Mouse (Mus musculus) forebrain, embryonic 13.5 days (tissue): ENCODE results near the gene Rnf41. TPM values are rescaled to one million over a fixed set of nuclear protein-coding genes. Genes with fewer than 3 reads are reported as not detected.

Experiments
- ATAC-seq: fragments of 200-750 bp; cut with Nextera tagmentation; 2 replicates; pipeline ENCODE4 v1.8.0; 2017
- H3K27ac ChIP-seq: fragments of 300-500 bp; sonication (generic); 2 replicates; pipeline ENCODE4 v1.5.1; 2015; ENCODE audit warnings: inconsistent platforms, mild to moderate bottlenecking, moderate library complexity
- H3K27me3 ChIP-seq: fragments of 300-500 bp; sonication (generic); 2 replicates; pipeline ENCODE4 v1.6.1; 2015; ENCODE audit warnings: mild to moderate bottlenecking, inconsistent platforms
- H3K36me3 ChIP-seq: fragments of 300-500 bp; sonication (generic); 2 replicates; pipeline ENCODE4 v1.6.1; 2015; ENCODE audit warnings: mild to moderate bottlenecking, inconsistent platforms; ENCODE audit not compliant: poor library complexity, severe bottlenecking
- H3K4me1 ChIP-seq: fragments of 300-500 bp; sonication (generic); 2 replicates; pipeline ENCODE4 v1.6.1; 2015; ENCODE audit warnings: inconsistent platforms
- H3K4me2 ChIP-seq: fragments of 300-500 bp; sonication (generic); 2 replicates; pipeline ENCODE4 v1.6.1; 2015; ENCODE audit warnings: inconsistent platforms, mild to moderate bottlenecking, moderate library complexity
- H3K4me3 ChIP-seq: fragments of 300-500 bp; sonication (generic); 2 replicates; pipeline ENCODE4 v1.5.1; 2015; ENCODE audit warnings: mild to moderate bottlenecking, inconsistent platforms
- H3K9ac ChIP-seq: fragments of 300-500 bp; sonication (generic); 2 replicates; pipeline ENCODE4 v1.6.1; 2015; ENCODE audit warnings: mild to moderate bottlenecking, inconsistent platforms
- H3K9me3 ChIP-seq: fragments of 300-500 bp; sonication (generic); replicated peaks from 2 replicates; pipeline ENCODE4 v1.6.1; 2016; ENCODE audit warnings: inconsistent platforms
- WGBS: fragments of 180-500 bp; shearing (Covaris S2); methylation state at CpG from one replicate; pipeline ENCODE4 v1.1.7; 2015; 5-methylcytosine and 5-hydroxymethylcytosine counted together
- polyA plus RNA-seq: library from polyadenylated mRNA; unstranded; fragments of >200 nt; fragmentation: Nextera tagmentation; extraction: Ambion mirVana; gene quantifications from 2 replicates; pipeline ENCODE4 v1.2.1, GENCODE M21; 2015

Rnf41 gene
- polyA plus RNA-seq, 1 experiment from 2014 or later: 76.4 TPM

DNA sequence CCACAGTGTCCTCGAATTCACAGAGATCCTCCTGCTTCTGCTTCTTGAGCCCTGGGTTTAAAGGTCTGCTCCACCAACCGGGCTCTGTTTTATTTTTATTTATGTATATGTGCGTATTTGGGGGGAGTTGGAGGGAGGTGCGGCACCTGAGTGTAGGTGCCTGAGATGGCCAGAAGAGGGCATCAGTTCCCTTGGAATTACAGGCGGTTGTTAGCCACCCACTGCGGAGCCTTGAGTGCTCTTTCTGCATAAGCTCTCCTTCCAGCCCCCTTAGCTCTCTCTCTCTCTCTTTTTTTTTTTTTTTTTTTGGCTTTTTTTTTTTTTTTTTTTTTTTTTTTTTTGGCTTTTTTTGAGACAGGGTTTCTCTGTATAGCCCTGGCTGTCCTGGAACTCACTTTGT, 37.1 kb upstream of the Rnf41 start:
- no peak overlapping the region for H3K4me2 ChIP-seq
- H3K27ac ChIP-seq: no peak overlapping the region
- H3K9ac ChIP-seq: no peak overlapping the region
- WGBS: 77% methylated on average over 6 of the region's 6 CpGs
- no peaks in the 10 kb centered on the region for H3K27me3 ChIP-seq
- H3K9me3 ChIP-seq: no peaks in the 10 kb centered on the region
- no peak overlapping the region for H3K4me3 ChIP-seq
- peaks cover 30% of the 10 kb centered on the region for H3K4me1 ChIP-seq
- no peak for ATAC-seq
- peaks cover 10% of the 10 kb centered on the region for H3K36me3 ChIP-seq

GRCm38 (mm10) chr10:128376099-128376454, 35.4 kb upstream of the Rnf41 start:
- H3K9me3 ChIP-seq: no peaks in the 10 kb centered on the region
- peaks cover 27% of the 10 kb centered on the region for H3K36me3 ChIP-seq
- peak overlapping the region; percentile 97 for H3K4me3 ChIP-seq
- ATAC-seq: no peak
- peak overlapping the region; percentile 75 for H3K4me2 ChIP-seq
- H3K27me3 ChIP-seq: no peaks in the 10 kb centered on the region
- peak overlapping the region; percentile 99 for H3K9ac ChIP-seq
- 34% methylated on average over 4 of the region's 4 CpGs for WGBS
- H3K4me1 ChIP-seq: peaks cover 27% of the 10 kb centered on the region
- peak overlapping the region; percentile 94 for H3K27ac ChIP-seq

GRCm38 (mm10) chr10:128376455-128377211, 34.8 kb upstream of the Rnf41 start, which contains the start of gene Ankrd52:
TSS of gene Ankrd52 (plus strand) at chr10:128377115.
- H3K36me3 ChIP-seq: peaks cover 32% of the 10 kb centered on the region
- peak; percentile 93 for ATAC-seq
- peak within 1 kb of the TSS; percentile 94 for H3K27ac ChIP-seq
- H3K27me3 ChIP-seq: no peaks in the 10 kb centered on the region
- under 1% methylated on average over 56 of the region's 73 CpGs for WGBS
- peaks cover 27% of the 10 kb centered on the region for H3K4me1 ChIP-seq
- peak within 1 kb of the TSS; percentile 75 for H3K4me2 ChIP-seq
- H3K9ac ChIP-seq: peak within 1 kb of the TSS; percentile 99
- no peaks in the 10 kb centered on the region for H3K9me3 ChIP-seq
- H3K4me3 ChIP-seq: peak within 1 kb of the TSS; percentile 97

- peak overlapping the region; percentile 75 for H3K4me2 ChIP-seq
- H3K9me3 ChIP-seq: no peaks in the 10 kb centered on the region
- under 1% methylated on average over 31 of the region's 47 CpGs for WGBS
- H3K27me3 ChIP-seq: no peaks in the 10 kb centered on the region
- peaks cover 40% of the 10 kb centered on the region for H3K36me3 ChIP-seq
- H3K4me3 ChIP-seq: peak overlapping the region; percentile 97
- peak overlapping the region; percentile 99 for H3K9ac ChIP-seq
- peak; percentile 52 for ATAC-seq
- H3K27ac ChIP-seq: peak overlapping the region; percentile 94
- H3K4me1 ChIP-seq: peaks cover 27% of the 10 kb centered on the region
These were observed 34.1 kb upstream of the Rnf41 start for GRCm38 (mm10) chr10:128377222-128377939.

GRCm38 (mm10) chr10:128377940-128378448, 33.5 kb upstream of the Rnf41 start:
- H3K9ac ChIP-seq: peak overlapping the region; percentile 99
- H3K4me2 ChIP-seq: peak overlapping the region; percentile 75
- WGBS: 49% methylated on average over 14 of the region's 14 CpGs
- H3K4me1 ChIP-seq: peaks cover 27% of the 10 kb centered on the region
- H3K9me3 ChIP-seq: no peaks in the 10 kb centered on the region
- H3K4me3 ChIP-seq: peak overlapping the region; percentile 97
- H3K36me3 ChIP-seq: peaks cover 46% of the 10 kb centered on the region
- no peak for ATAC-seq
- H3K27me3 ChIP-seq: no peaks in the 10 kb centered on the region
- H3K27ac ChIP-seq: peak overlapping the region; percentile 94

GRCm38 (mm10) chr10:128378462-128378861, 33.0 kb upstream of the Rnf41 start:
- WGBS: 70% methylated on average over 3 of the region's 3 CpGs
- H3K9ac ChIP-seq: peak overlapping the region; percentile 99
- peaks cover 50% of the 10 kb centered on the region for H3K36me3 ChIP-seq
- H3K4me2 ChIP-seq: peak overlapping the region; percentile 75
- peaks cover 27% of the 10 kb centered on the region for H3K4me1 ChIP-seq
- peak overlapping the region; percentile 97 for H3K4me3 ChIP-seq
- H3K27ac ChIP-seq: no peak overlapping the region
- no peaks in the 10 kb centered on the region for H3K27me3 ChIP-seq
- H3K9me3 ChIP-seq: no peaks in the 10 kb centered on the region
- ATAC-seq: no peak

GRCm38 (mm10) chr10:128379260-128379659, 32.2 kb upstream of the Rnf41 start:
- ATAC-seq: no peak
- peak overlapping the region; percentile 22; the same call in 1 of the 2 replicates for H3K9ac ChIP-seq
- H3K36me3 ChIP-seq: peaks cover 58% of the 10 kb centered on the region
- H3K4me2 ChIP-seq: no peak overlapping the region
- H3K4me3 ChIP-seq: no peak overlapping the region
- H3K27me3 ChIP-seq: no peaks in the 10 kb centered on the region
- no peak overlapping the region for H3K27ac ChIP-seq
- WGBS: 95% methylated on average over 7 of the region's 7 CpGs
- H3K9me3 ChIP-seq: no peaks in the 10 kb centered on the region
- peaks cover 27% of the 10 kb centered on the region for H3K4me1 ChIP-seq

GRCm38 (mm10) chr10:128380565-128380964, 30.9 kb upstream of the Rnf41 start:
- Histone ChIP-seq H3K9ac (no peak overlapping the region), H3K27ac (no peak overlapping the region), H3K4me1 (peaks cover 27% of the 10 kb centered on the region), H3K4me2 (no peak overlapping the region), H3K9me3 (no peaks in the 10 kb centered on the region), H3K36me3 (peaks cover 71% of the 10 kb centered on the region), H3K27me3 (no peaks in the 10 kb centered on the region), H3K4me3 (no peak overlapping the region)
- no peak for ATAC-seq
- WGBS: 91% methylated on average over 5 of the region's 5 CpGs

- no peaks in the 10 kb centered on the region for H3K9me3 ChIP-seq
- no peak overlapping the region for H3K9ac ChIP-seq
- peaks cover 20% of the 10 kb centered on the region for H3K4me1 ChIP-seq
- peaks cover 91% of the 10 kb centered on the region for H3K36me3 ChIP-seq
- H3K4me2 ChIP-seq: no peak overlapping the region
- no peak for ATAC-seq
- H3K4me3 ChIP-seq: no peak overlapping the region
- no peaks in the 10 kb centered on the region for H3K27me3 ChIP-seq
- 90% methylated on average over 8 of the region's 8 CpGs for WGBS
- H3K27ac ChIP-seq: no peak overlapping the region
These were observed 29.0 kb upstream of the Rnf41 start for GRCm38 (mm10) chr10:128382482-128382881.

- H3K27ac ChIP-seq: no peak overlapping the region
- no peaks in the 10 kb centered on the region for H3K9me3 ChIP-seq
- peaks cover 100% of the 10 kb centered on the region for H3K36me3 ChIP-seq
- H3K9ac ChIP-seq: peak overlapping the region; percentile 21; the same call in 1 of the 2 replicates
- H3K4me3 ChIP-seq: no peak overlapping the region
- 93% methylated on average over 7 of the region's 7 CpGs for WGBS
- ATAC-seq: no peak
- H3K4me2 ChIP-seq: no peak overlapping the region
- H3K27me3 ChIP-seq: no peaks in the 10 kb centered on the region
- no peaks in the 10 kb centered on the region for H3K4me1 ChIP-seq
These were observed 25.6 kb upstream of the Rnf41 start for GRCm38 (mm10) chr10:128385902-128386301.

- Histone ChIP-seq H3K4me1 (peaks cover 8% of the 10 kb centered on the region), H3K9me3 (no peaks in the 10 kb centered on the region), H3K9ac (no peak overlapping the region), H3K27ac (no peak overlapping the region), H3K4me2 (no peak overlapping the region), H3K36me3 (peaks cover 100% of the 10 kb centered on the region), H3K4me3 (no peak overlapping the region), H3K27me3 (no peaks in the 10 kb centered on the region)
- 89% methylated on average over 14 of the region's 14 CpGs for WGBS
- no peak for ATAC-seq
These were observed 22.5 kb upstream of the Rnf41 start for GRCm38 (mm10) chr10:128388941-128389340.

DNA sequence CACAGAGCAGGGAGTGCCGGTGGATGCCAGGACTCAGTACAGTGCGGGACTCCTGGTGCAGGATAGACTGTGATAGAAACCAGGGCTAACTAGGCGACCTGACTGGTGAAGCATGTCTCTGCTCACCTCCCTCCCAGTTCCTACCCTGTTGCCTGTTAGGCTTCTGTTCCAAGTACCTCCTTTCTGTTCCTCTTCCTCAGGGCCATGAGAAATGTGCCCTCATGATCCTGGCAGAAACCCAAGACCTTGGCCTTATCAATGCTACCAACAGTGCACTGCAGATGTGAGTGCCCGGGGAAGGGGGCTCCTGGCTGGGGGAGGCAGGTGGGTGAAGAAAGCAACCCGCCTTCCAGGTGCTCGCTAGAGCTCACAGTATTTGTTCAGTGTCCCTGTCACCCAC, 21.9 kb upstream of the Rnf41 start:
- H3K27me3 ChIP-seq: no peaks in the 10 kb centered on the region
- H3K27ac ChIP-seq: no peak overlapping the region; the same call in 1 of the 2 replicates
- H3K9ac ChIP-seq: no peak overlapping the region; the same call in 1 of the 2 replicates
- H3K4me1 ChIP-seq: peaks cover 8% of the 10 kb centered on the region
- 88% methylated on average over 6 of the region's 6 CpGs for WGBS
- no peak for ATAC-seq
- H3K36me3 ChIP-seq: peaks cover 100% of the 10 kb centered on the region
- H3K4me3 ChIP-seq: no peak overlapping the region
- no peak overlapping the region for H3K4me2 ChIP-seq
- no peaks in the 10 kb centered on the region for H3K9me3 ChIP-seq
